Mouse (Mus musculus): ENCODE data around the gene P2rx7. TPM values are rescaled to one million over a fixed set of nuclear protein-coding genes. Genes with fewer than 3 reads are reported as not detected.
A peak's percentile ranks its signal among the peaks of the same experiment; 100 is the strongest.

The P2rx7 gene
- polyA plus RNA-seq, 1 experiment from 2014 or later: 0.60 TPM

GRCm38 (mm10) chr5:122702156-122702555 lies 58.4 kb downstream of the P2rx7 start:
- Histone ChIP-seq H3K4me3 (no peak overlapping the region), H3K27me3 (ENCODE audit: poor library complexity, severe bottlenecking) (peaks cover 11% of the 10 kb centered on the region), H3K36me3 (replicated peaks) (no peaks in the 10 kb centered on the region), H3K9me3 (no peaks in the 10 kb centered on the region), H3K4me1 (peaks cover 8% of the 10 kb centered on the region), H3K27ac (no peak overlapping the region)
- 87% methylated on average over 6 of the region's 6 CpGs for WGBS
- DNase-seq (ENCODE audit: extremely low spot score, low spot score): no peak

GRCm38 (mm10) chr5:122703574-122703973 lies 59.9 kb downstream of the P2rx7 start:
- peaks cover 15% of the 10 kb centered on the region for H3K27me3 ChIP-seq (ENCODE audit: poor library complexity, severe bottlenecking)
- H3K4me3 ChIP-seq: no peak overlapping the region
- no peak for DNase-seq (ENCODE audit: extremely low spot score, low spot score)
- H3K4me1 ChIP-seq: peaks cover 20% of the 10 kb centered on the region
- WGBS: 88% methylated on average over 2 of the region's 2 CpGs
- no peaks in the 10 kb centered on the region for H3K9me3 ChIP-seq
- H3K36me3 ChIP-seq (replicated peaks): no peaks in the 10 kb centered on the region
- H3K27ac ChIP-seq: no peak overlapping the region

- DNase-seq (ENCODE audit: extremely low spot score, low spot score): no peak
Observed at GRCm38 (mm10) chr5:122704571-122704970, 60.9 kb downstream of the P2rx7 start.

GRCm38 (mm10) chr5:122705174-122705573 lies 61.5 kb downstream of the P2rx7 start:
- 90% methylated on average over 3 of the region's 3 CpGs for WGBS
- no peak for DNase-seq (ENCODE audit: extremely low spot score, low spot score)
- H3K36me3 ChIP-seq (replicated peaks): no peaks in the 10 kb centered on the region

More at GRCm38 (mm10) chr5:122704571-122704970, 60.9 kb downstream of the P2rx7 start:
- no peak overlapping the region for H3K4me3 ChIP-seq
- WGBS: 87% methylated on average over 4 of the region's 4 CpGs
- H3K27me3 ChIP-seq (ENCODE audit: poor library complexity, severe bottlenecking): peaks cover 16% of the 10 kb centered on the region
- H3K9me3 ChIP-seq: no peaks in the 10 kb centered on the region
- no peaks in the 10 kb centered on the region for H3K36me3 ChIP-seq (replicated peaks)
- no peak overlapping the region for H3K27ac ChIP-seq
- H3K4me1 ChIP-seq: peaks cover 20% of the 10 kb centered on the region

GRCm38 (mm10) chr5:122706917-122707275 lies 63.2 kb downstream of the P2rx7 start:
- DNase-seq (ENCODE audit: extremely low spot score, low spot score): no peak
- WGBS: 39% methylated on average over 5 of the region's 5 CpGs

More at GRCm38 (mm10) chr5:122705174-122705573, 61.5 kb downstream of the P2rx7 start:
- H3K9me3 ChIP-seq: no peaks in the 10 kb centered on the region
- H3K27ac ChIP-seq: no peak overlapping the region
- peaks cover 16% of the 10 kb centered on the region for H3K27me3 ChIP-seq (ENCODE audit: poor library complexity, severe bottlenecking)
- no peak overlapping the region for H3K4me3 ChIP-seq
- peaks cover 20% of the 10 kb centered on the region for H3K4me1 ChIP-seq

GRCm38 (mm10) chr5:122707276-122708181 lies 63.8 kb downstream of the P2rx7 start, which contains the start of gene P2rx4:
TSS of gene P2rx4 (plus strand) at chr5:122707544.
- WGBS: 1% methylated on average over 66 of the region's 66 CpGs
- Histone ChIP-seq H3K9me3 (no peaks in the 10 kb centered on the region), H3K27ac (peak within 1 kb of the TSS; percentile 89), H3K27me3 (ENCODE audit: poor library complexity, severe bottlenecking) (peaks cover 16% of the 10 kb centered on the region), H3K4me1 (peaks cover 20% of the 10 kb centered on the region), H3K36me3 (replicated peaks) (no peaks in the 10 kb centered on the region), H3K4me3 (peak within 1 kb of the TSS; percentile 77)
- peak; percentile 72 for DNase-seq (ENCODE audit: extremely low spot score, low spot score)

More at GRCm38 (mm10) chr5:122706917-122707275, 63.2 kb downstream of the P2rx7 start:
- Histone ChIP-seq H3K27me3 (ENCODE audit: poor library complexity, severe bottlenecking) (peaks cover 16% of the 10 kb centered on the region), H3K9me3 (no peaks in the 10 kb centered on the region), H3K36me3 (replicated peaks) (no peaks in the 10 kb centered on the region), H3K27ac (peak overlapping the region; percentile 89), H3K4me1 (peaks cover 20% of the 10 kb centered on the region), H3K4me3 (peak overlapping the region; percentile 77)

- Histone ChIP-seq H3K27ac (no peak overlapping the region), H3K4me3 (no peak overlapping the region), H3K9me3 (no peaks in the 10 kb centered on the region), H3K27me3 (ENCODE audit: poor library complexity, severe bottlenecking) (peaks cover 16% of the 10 kb centered on the region), H3K36me3 (replicated peaks) (no peaks in the 10 kb centered on the region), H3K4me1 (peaks cover 20% of the 10 kb centered on the region)
- no peak for DNase-seq (ENCODE audit: extremely low spot score, low spot score)
- WGBS: 78% methylated on average over 6 of the region's 6 CpGs
Observed at GRCm38 (mm10) chr5:122708819-122709218, 65.1 kb downstream of the P2rx7 start.

- H3K9me3 ChIP-seq: no peaks in the 10 kb centered on the region
- no peaks in the 10 kb centered on the region for H3K27me3 ChIP-seq (ENCODE audit: poor library complexity, severe bottlenecking)
- H3K27ac ChIP-seq: no peak overlapping the region
- 89% methylated on average over 1 of the region's 1 CpGs for WGBS
- H3K4me3 ChIP-seq: no peak overlapping the region
- H3K4me1 ChIP-seq: no peaks in the 10 kb centered on the region
- no peaks in the 10 kb centered on the region for H3K36me3 ChIP-seq (replicated peaks)
- DNase-seq (ENCODE audit: extremely low spot score, low spot score): no peak
Observed at GRCm38 (mm10) chr5:122715723-122716122, 72.0 kb downstream of the P2rx7 start.

- WGBS: 94% methylated on average over 2 of the region's 2 CpGs
- no peak overlapping the region for H3K27ac ChIP-seq
- no peaks in the 10 kb centered on the region for H3K36me3 ChIP-seq (replicated peaks)
- no peaks in the 10 kb centered on the region for H3K27me3 ChIP-seq (ENCODE audit: poor library complexity, severe bottlenecking)
- H3K9me3 ChIP-seq: no peaks in the 10 kb centered on the region
- H3K4me1 ChIP-seq: no peaks in the 10 kb centered on the region
- H3K4me3 ChIP-seq: no peak overlapping the region
- DNase-seq (ENCODE audit: extremely low spot score, low spot score): no peak
Observed at GRCm38 (mm10) chr5:122716793-122717192, 73.1 kb downstream of the P2rx7 start.

GRCm38 (mm10) chr5:122718400-122718799 lies 74.7 kb downstream of the P2rx7 start:
- DNase-seq (ENCODE audit: extremely low spot score, low spot score): no peak
- Histone ChIP-seq H3K27ac (no peak overlapping the region), H3K4me1 (no peaks in the 10 kb centered on the region), H3K36me3 (replicated peaks) (no peaks in the 10 kb centered on the region), H3K4me3 (no peak overlapping the region), H3K9me3 (no peaks in the 10 kb centered on the region), H3K27me3 (ENCODE audit: poor library complexity, severe bottlenecking) (no peaks in the 10 kb centered on the region)
- 92% methylated on average over 7 of the region's 7 CpGs for WGBS

GRCm38 (mm10) chr5:122719168-122719567 lies 75.5 kb downstream of the P2rx7 start:
- no peak for DNase-seq (ENCODE audit: extremely low spot score, low spot score)
- H3K4me3 ChIP-seq: no peak overlapping the region
- no peaks in the 10 kb centered on the region for H3K4me1 ChIP-seq
- H3K36me3 ChIP-seq (replicated peaks): no peaks in the 10 kb centered on the region
- no peaks in the 10 kb centered on the region for H3K27me3 ChIP-seq (ENCODE audit: poor library complexity, severe bottlenecking)
- 92% methylated on average over 8 of the region's 8 CpGs for WGBS
- no peak overlapping the region for H3K27ac ChIP-seq
- H3K9me3 ChIP-seq: no peaks in the 10 kb centered on the region

GRCm38 (mm10) chr5:122725453-122725852 lies 81.7 kb downstream of the P2rx7 start:
- WGBS: 89% methylated on average over 13 of the region's 13 CpGs
- no peaks in the 10 kb centered on the region for H3K27me3 ChIP-seq (ENCODE audit: poor library complexity, severe bottlenecking)
- DNase-seq (ENCODE audit: extremely low spot score, low spot score): no peak
- peaks cover 7% of the 10 kb centered on the region for H3K4me1 ChIP-seq
- no peak overlapping the region for H3K4me3 ChIP-seq
- no peaks in the 10 kb centered on the region for H3K9me3 ChIP-seq
- no peak overlapping the region for H3K27ac ChIP-seq
- peaks cover 5% of the 10 kb centered on the region; the same call in 1 of the 2 replicates for H3K36me3 ChIP-seq (replicated peaks)

- DNase-seq (ENCODE audit: extremely low spot score, low spot score): peak; percentile 67
- WGBS: 24% methylated on average over 7 of the region's 7 CpGs
Observed at GRCm38 (mm10) chr5:122726068-122726467, 82.4 kb downstream of the P2rx7 start.

More at GRCm38 (mm10) chr5:122726068-122726467, 82.4 kb downstream of the P2rx7 start:
- no peaks in the 10 kb centered on the region for H3K27me3 ChIP-seq (ENCODE audit: poor library complexity, severe bottlenecking)
- H3K9me3 ChIP-seq: no peaks in the 10 kb centered on the region
- peaks cover 5% of the 10 kb centered on the region; the same call in 1 of the 2 replicates for H3K36me3 ChIP-seq (replicated peaks)
- no peak overlapping the region for H3K4me3 ChIP-seq
- H3K27ac ChIP-seq: no peak overlapping the region
- peaks cover 7% of the 10 kb centered on the region for H3K4me1 ChIP-seq
